Mouse (Mus musculus) G1E (cell line): ENCODE data around the gene Ttl. TPM values are rescaled to one million over a fixed set of nuclear protein-coding genes. Genes with fewer than 3 reads are reported as not detected.

Experiments used
- ATAC-seq: 2 replicates; pipeline ENCODE4 v1.8.0; 2016; ENCODE audit warnings: mild to moderate bottlenecking; ENCODE audit not compliant: insufficient number of reproducible peaks, poor library complexity, low FRiP score, severe bottlenecking; ENCODE audit errors: extremely low read depth
- DNase-seq: peaks from one replicate; pipeline ENCODE4 v3.0.0; 2012; ENCODE audit warnings: low spot score
- H3K27me3 ChIP-seq: 2 replicates; pipeline ENCODE4 v1.6.1; 2012; ENCODE audit warnings: mild to moderate bottlenecking, low read length, inconsistent platforms; ENCODE audit not compliant: insufficient read depth
- H3K36me3 ChIP-seq: replicated peaks from 2 replicates; pipeline ENCODE3; 2012; ENCODE audit warnings: mild to moderate bottlenecking, inconsistent platforms
- H3K4me1 ChIP-seq: 2 replicates; pipeline ENCODE4 v1.6.1; 2012; ENCODE audit warnings: low read depth, low read length, inconsistent platforms, mixed read lengths; ENCODE audit not compliant: insufficient read depth
- H3K4me3 ChIP-seq: 2 replicates; pipeline ENCODE4 v1.5.1; 2012; ENCODE audit warnings: low read depth, mild to moderate bottlenecking, inconsistent platforms, low read length, moderate library complexity, mixed read lengths
- H3K9me3 ChIP-seq: replicated peaks from 2 replicates; pipeline ENCODE4 v1.6.1; 2012; ENCODE audit warnings: inconsistent platforms
- CTCF ChIP-seq: IDR thresholded peaks from 2 replicates; pipeline ENCODE4 v1.5.1; 2012; ENCODE audit warnings: low read depth, low read length, inconsistent platforms, mixed read lengths
- GATA1 ChIP-seq: IDR thresholded peaks from 2 replicates; pipeline ENCODE4 v1.6.1; 2012; ENCODE audit warnings: borderline replicate concordance, low read length, inconsistent platforms, mixed read lengths
- GATA2 ChIP-seq: IDR thresholded peaks from 2 replicates; pipeline ENCODE4 v1.6.1; 2012; ENCODE audit warnings: low read depth, low read length, inconsistent platforms, borderline replicate concordance
- POLR2AphosphoS5 ChIP-seq: IDR thresholded peaks from 2 replicates; pipeline ENCODE4 v1.6.1; 2012; ENCODE audit warnings: low read depth, low read length, inconsistent platforms; ENCODE audit not compliant: insufficient replicate concordance
- TAL1 ChIP-seq: conservative IDR thresholded peaks from 2 replicates; pipeline ENCODE4 v1.6.1; 2012; ENCODE audit warnings: low read depth, low read length, inconsistent platforms, mixed read lengths
- polyA plus RNA-seq: library from polyadenylated mRNA; stranded (reverse); fragments of >175 nt; gene quantifications from 2 replicates; pipeline ENCODE4 v1.2.3, GENCODE M21; 2012
- total RNA-seq, 2 experiments: library from RNA; stranded (forward) in 1 of 2; stranded (reverse) in 1 of 2; fragments of 200-1000 nt in 1 of 2; fragments of >200 nt in 1 of 2; fragmentation: Nextera tagmentation in 1 of 2; gene quantifications; 2 replicates each; pipeline ENCODE4 v1.2.3; 2014 to 2017

Ttl gene
- total and polyA plus RNA-seq, 3 experiments: 0.11 TPM; not detected in 2

- peaks cover 2% of the 10 kb centered on the region; the same call in 1 of the 2 replicates for H3K4me1 ChIP-seq
- peak; percentile 54 for TF ChIP-seq CTCF
- no peak for TF ChIP-seq POLR2AphosphoS5
- H3K9me3 ChIP-seq: no peaks in the 10 kb centered on the region
- no peak overlapping the region for H3K4me3 ChIP-seq
- no peaks in the 10 kb centered on the region for H3K36me3 ChIP-seq
- no peak for DNase-seq
- ATAC-seq: no peak
- H3K27me3 ChIP-seq: peaks cover 2% of the 10 kb centered on the region; the same call in 1 of the 2 replicates
These were observed 12.6 kb downstream of the Ttl start for GRCm38 (mm10) chr2:129078313-129078712.

- H3K9me3 ChIP-seq: no peaks in the 10 kb centered on the region
- H3K27me3 ChIP-seq: peaks cover 2% of the 10 kb centered on the region; the same call in 1 of the 2 replicates
- no peaks in the 10 kb centered on the region for H3K36me3 ChIP-seq
- H3K4me3 ChIP-seq: no peak overlapping the region
- TF ChIP-seq CTCF (no peak), TAL1 (no peak)
- peaks cover 2% of the 10 kb centered on the region; the same call in 1 of the 2 replicates for H3K4me1 ChIP-seq
- ATAC-seq (no peak), DNase-seq (no peak)
These were observed 13.5 kb downstream of the Ttl start for GRCm38 (mm10) chr2:129079194-129079593.

GRCm38 (mm10) chr2:129081097-129081496, 15.4 kb downstream of the Ttl start:
- no peaks in the 10 kb centered on the region for H3K27me3 ChIP-seq
- ATAC-seq (no peak), DNase-seq (no peak)
- H3K9me3 ChIP-seq: peaks cover 5% of the 10 kb centered on the region
- TF ChIP-seq POLR2AphosphoS5: no peak
- TF ChIP-seq GATA2: no peak
- TF ChIP-seq CTCF: no peak
- no peak for TF ChIP-seq GATA1
- no peak for TF ChIP-seq TAL1
- H3K36me3 ChIP-seq: no peaks in the 10 kb centered on the region
- peaks cover 2% of the 10 kb centered on the region; the same call in 1 of the 2 replicates for H3K4me1 ChIP-seq
- H3K4me3 ChIP-seq: no peak overlapping the region

- Histone ChIP-seq H3K27me3 (no peaks in the 10 kb centered on the region), H3K36me3 (no peaks in the 10 kb centered on the region), H3K4me3 (no peak overlapping the region), H3K4me1 (peaks cover 4% of the 10 kb centered on the region; the same call in 1 of the 2 replicates), H3K9me3 (peaks cover 5% of the 10 kb centered on the region)
- ATAC-seq (no peak), DNase-seq (no peak)
- TF ChIP-seq POLR2AphosphoS5 (no peak), GATA2 (no peak), TAL1 (no peak), CTCF (no peak), GATA1 (no peak)
These were observed 17.8 kb downstream of the Ttl start for GRCm38 (mm10) chr2:129083514-129083913.

- Histone ChIP-seq H3K36me3 (no peaks in the 10 kb centered on the region), H3K9me3 (peaks cover 5% of the 10 kb centered on the region), H3K4me1 (peaks cover 4% of the 10 kb centered on the region; the same call in 1 of the 2 replicates), H3K4me3 (no peak overlapping the region), H3K27me3 (no peaks in the 10 kb centered on the region; the same call in 1 of the 2 replicates)
- ATAC-seq: no peak
- no peak for DNase-seq
- TF ChIP-seq CTCF (0 out of 2 replicates have a peak, but pooled peaks have one; percentile 26), TAL1 (no peak)
These were observed 19.2 kb downstream of the Ttl start for GRCm38 (mm10) chr2:129084959-129085358.

GRCm38 (mm10) chr2:129087520-129087919, 21.8 kb downstream of the Ttl start:
- Histone ChIP-seq H3K4me3 (no peak overlapping the region), H3K36me3 (no peaks in the 10 kb centered on the region), H3K9me3 (peaks cover 5% of the 10 kb centered on the region), H3K27me3 (peaks cover 2% of the 10 kb centered on the region; the same call in 1 of the 2 replicates), H3K4me1 (peaks cover 4% of the 10 kb centered on the region; the same call in 1 of the 2 replicates)
- TF ChIP-seq GATA1 (no peak), TAL1 (no peak), POLR2AphosphoS5 (no peak), CTCF (no peak), GATA2 (no peak)
- ATAC-seq: no peak
- no peak for DNase-seq

- Histone ChIP-seq H3K36me3 (no peaks in the 10 kb centered on the region), H3K4me1 (0 out of 2 replicates have a peak, but pooled peaks cover 2% of the 10 kb centered on the region), H3K4me3 (no peak overlapping the region), H3K9me3 (peaks cover 5% of the 10 kb centered on the region), H3K27me3 (peaks cover 10% of the 10 kb centered on the region; the same call in 1 of the 2 replicates)
- no peak for TF ChIP-seq GATA1
- ATAC-seq (no peak), DNase-seq (no peak)
These were observed 24.6 kb downstream of the Ttl start for GRCm38 (mm10) chr2:129090370-129090769.
